Mouse (Mus musculus) liver, adult 2 months (tissue): ENCODE measurements around the gene Pdha1. TPM values are rescaled to one million over a fixed set of nuclear protein-coding genes. Genes with fewer than 3 reads are reported as not detected.

Source experiments
- DNase-seq: peaks from one replicate; pipeline ENCODE4 v3.0.0-alpha.2; 2011; ENCODE audit warnings: low read depth, low spot score; ENCODE audit errors: extremely low read depth
- H3K27ac ChIP-seq: fragments of 200-500 bp; replicated peaks from 2 replicates; pipeline ENCODE4 v1.5.1; 2012; ENCODE audit warnings: low read depth, mild to moderate bottlenecking, control low read depth, inconsistent platforms, low read length; ENCODE audit not compliant: insufficient read depth
- H3K27me3 ChIP-seq: fragments of 200-500 bp; 2 replicates; pipeline ENCODE4 v1.6.1; 2012; ENCODE audit warnings: mild to moderate bottlenecking, moderate library complexity, low read length, inconsistent platforms; ENCODE audit not compliant: control insufficient read depth, insufficient read depth
- H3K36me3 ChIP-seq: fragments of 200-500 bp; 2 replicates; pipeline ENCODE4 v1.6.1; 2012; ENCODE audit warnings: low read length, inconsistent platforms; ENCODE audit not compliant: control insufficient read depth, insufficient read depth
- H3K4me1 ChIP-seq: fragments of 200-500 bp; 2 replicates; pipeline ENCODE4 v1.6.1; 2011; ENCODE audit warnings: low read length; ENCODE audit not compliant: control insufficient read depth, insufficient read depth
- H3K4me3 ChIP-seq: fragments of 200-500 bp; 2 replicates; pipeline ENCODE4 v1.5.1; 2011; ENCODE audit warnings: low read depth, mild to moderate bottlenecking, control low read depth, low read length, moderate library complexity; ENCODE audit not compliant: insufficient read depth
- H3K79me2 ChIP-seq: fragments of 200-500 bp; 2 replicates; pipeline ENCODE4 v1.6.1; 2012; ENCODE audit warnings: inconsistent platforms, mild to moderate bottlenecking, low read length, moderate library complexity; ENCODE audit not compliant: control insufficient read depth, insufficient read depth
- H3K9ac ChIP-seq: fragments of 200-500 bp; 2 replicates; pipeline ENCODE4 v1.6.1; 2012; ENCODE audit warnings: low read depth, mild to moderate bottlenecking, control low read depth, inconsistent platforms, low read length
- CTCF ChIP-seq: fragments of 200-500 bp; IDR thresholded peaks from 2 replicates; pipeline ENCODE4 v1.5.1; 2011; ENCODE audit warnings: low read depth, low read length, control low read depth
- POLR2A ChIP-seq: fragments of 200-500 bp; IDR thresholded peaks from 2 replicates; pipeline ENCODE4 v1.6.1; 2011; ENCODE audit warnings: low read length, control low read depth; ENCODE audit not compliant: insufficient read depth; ENCODE audit errors: extremely low read depth
- WGBS: fragments of 180-500 bp; shearing (Covaris S2); methylation state at CpG from one replicate; pipeline ENCODE4 v1.1.7; 2018; 5-methylcytosine and 5-hydroxymethylcytosine counted together
- polyA plus RNA-seq: library from polyadenylated mRNA; depleted of rRNA; stranded (reverse); fragments of >200 nt; gene quantifications from 2 replicates; pipeline ENCODE4 v1.2.3, GENCODE M21; 2012
- total RNA-seq: library from RNA; depleted of rRNA; stranded (reverse); fragments of >200 nt; gene quantifications from 2 replicates; pipeline ENCODE4 v1.2.3, GENCODE M21; 2014

The Pdha1 gene
- total and polyA plus RNA-seq, 2 experiments = 41.7 to 139 TPM

GRCm38 (mm10) chrX:160135719-160136118, 2.5 kb downstream of the Pdha1 start:
- H3K79me2 ChIP-seq = peaks cover 2% of the 10 kb centered on the region; the same call in 1 of the 2 replicates
- 24% methylated on average over 6 of the region's 6 CpGs for WGBS
- no peak overlapping the region for H3K4me3 ChIP-seq
- TF ChIP-seq POLR2A (no peak), CTCF (no peak)
- no peaks in the 10 kb centered on the region for H3K27me3 ChIP-seq
- DNase-seq = peak; percentile 20
- peaks cover 3% of the 10 kb centered on the region; the same call in 1 of the 2 replicates for H3K36me3 ChIP-seq
- H3K4me1 ChIP-seq = peaks cover 11% of the 10 kb centered on the region; the same call in 1 of the 2 replicates
- H3K27ac ChIP-seq = no peak overlapping the region
- H3K9ac ChIP-seq = no peak overlapping the region

DNA sequence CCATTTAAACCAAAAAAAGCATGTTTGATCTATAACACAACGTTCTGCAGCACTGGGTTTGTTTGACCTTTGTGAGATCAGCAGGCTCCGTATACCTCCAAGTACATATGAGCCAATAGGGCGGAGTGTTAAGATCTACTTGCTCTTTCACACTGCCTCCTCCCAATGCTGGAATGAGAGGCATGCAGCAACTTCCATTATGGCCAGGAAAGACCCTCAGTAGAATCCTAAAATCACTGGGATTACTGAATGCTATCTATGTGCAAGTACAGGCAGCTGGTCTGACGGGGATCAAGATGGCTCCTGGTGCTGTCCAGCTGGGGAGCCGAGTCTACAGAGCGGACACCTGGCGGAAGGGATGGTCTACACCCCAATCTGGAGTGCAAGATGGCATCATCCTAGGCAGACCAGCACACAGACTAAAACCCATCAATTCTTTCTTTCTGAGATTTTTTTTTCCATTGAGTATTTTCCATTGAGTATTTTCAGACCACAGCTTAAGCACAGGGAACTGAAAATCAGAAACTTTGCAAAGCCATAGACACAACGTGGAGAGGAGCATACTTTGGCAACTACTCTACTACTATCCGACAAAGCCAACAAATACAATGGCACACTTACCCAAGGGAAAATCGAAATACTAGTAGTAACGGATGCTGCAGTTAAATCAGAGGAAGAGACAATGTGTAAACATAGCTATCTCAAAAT, 3.9 kb downstream of the Pdha1 start:
- no peak overlapping the region for H3K27ac ChIP-seq
- no peaks in the 10 kb centered on the region for H3K27me3 ChIP-seq
- H3K4me3 ChIP-seq = no peak overlapping the region
- no peak for TF ChIP-seq CTCF
- TF ChIP-seq POLR2A = no peak
- WGBS = 55% methylated on average over 11 of the region's 11 CpGs
- peaks cover 11% of the 10 kb centered on the region; the same call in 1 of the 2 replicates for H3K4me1 ChIP-seq
- no peak overlapping the region for H3K9ac ChIP-seq
- peak; percentile 70 for DNase-seq
- peaks cover 13% of the 10 kb centered on the region for H3K36me3 ChIP-seq
- peaks cover 2% of the 10 kb centered on the region; the same call in 1 of the 2 replicates for H3K79me2 ChIP-seq

- Histone ChIP-seq H3K27ac (no peak overlapping the region), H3K79me2 (no peaks in the 10 kb centered on the region), H3K27me3 (no peaks in the 10 kb centered on the region), H3K4me1 (no peaks in the 10 kb centered on the region), H3K9ac (no peak overlapping the region), H3K4me3 (no peak overlapping the region), H3K36me3 (peaks cover 4% of the 10 kb centered on the region; the same call in 1 of the 2 replicates)
- DNase-seq = peak; percentile 32
- TF ChIP-seq POLR2A (no peak), CTCF (peak; percentile 69)
- whole genome bisulfite sequencing = 54% methylated on average over 3 of the region's 3 CpGs
Measured at GRCm38 (mm10) chrX:160116658-160117057, 21.6 kb downstream of the Pdha1 start.

DNA sequence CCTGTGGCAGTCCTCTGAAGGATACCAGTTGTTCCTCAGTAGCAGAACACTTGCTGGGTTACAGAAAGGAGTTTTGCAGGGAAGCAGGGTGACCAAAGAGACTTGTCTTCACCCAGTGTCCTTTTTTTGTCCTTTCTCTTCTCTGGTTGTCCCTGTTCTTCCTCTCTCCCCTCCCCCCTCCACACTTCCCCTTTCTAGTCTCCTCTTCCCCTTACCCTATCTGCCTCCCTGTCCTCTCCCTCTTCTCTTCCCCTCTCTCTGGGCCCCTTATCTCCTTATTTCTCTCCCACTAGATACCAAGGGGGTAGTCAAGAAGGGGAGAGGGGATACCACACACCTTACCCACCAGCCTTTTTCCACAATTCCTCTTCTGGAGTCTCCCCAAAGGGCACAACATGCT, 22.1 kb downstream of the Pdha1 start:
- DNase-seq = no peak
- H3K27me3 ChIP-seq = no peaks in the 10 kb centered on the region
- peaks cover 2% of the 10 kb centered on the region; the same call in 1 of the 2 replicates for H3K36me3 ChIP-seq
- H3K4me3 ChIP-seq = no peak overlapping the region
- no peaks in the 10 kb centered on the region for H3K79me2 ChIP-seq
- no peak overlapping the region for H3K27ac ChIP-seq
- H3K4me1 ChIP-seq = no peaks in the 10 kb centered on the region
- no peak overlapping the region for H3K9ac ChIP-seq
- TF ChIP-seq POLR2A = no peak
- TF ChIP-seq CTCF = no peak

- no peaks in the 10 kb centered on the region; the same call in 1 of the 2 replicates for H3K36me3 ChIP-seq
- H3K4me1 ChIP-seq = no peaks in the 10 kb centered on the region
- no peak for DNase-seq
- no peaks in the 10 kb centered on the region for H3K27me3 ChIP-seq
- no peak for TF ChIP-seq CTCF
- TF ChIP-seq POLR2A = no peak
- WGBS = 95% methylated on average over 1 of the region's 1 CpGs
- H3K27ac ChIP-seq = no peak overlapping the region
- no peak overlapping the region for H3K9ac ChIP-seq
- H3K4me3 ChIP-seq = no peak overlapping the region
- H3K79me2 ChIP-seq = no peaks in the 10 kb centered on the region
Measured at GRCm38 (mm10) chrX:160113777-160114176, 24.4 kb downstream of the Pdha1 start.

- 80% methylated on average over 4 of the region's 4 CpGs for WGBS
- TF ChIP-seq POLR2A (no peak), CTCF (no peak)
- H3K27me3 ChIP-seq = no peaks in the 10 kb centered on the region
Measured at GRCm38 (mm10) chrX:160107817-160108216, 30.4 kb downstream of the Pdha1 start.

More at GRCm38 (mm10) chrX:160107817-160108216, 30.4 kb downstream of the Pdha1 start:
- Histone ChIP-seq H3K36me3 (no peaks in the 10 kb centered on the region), H3K9ac (no peak overlapping the region), H3K4me3 (no peak overlapping the region), H3K4me1 (no peaks in the 10 kb centered on the region), H3K27ac (no peak overlapping the region), H3K79me2 (no peaks in the 10 kb centered on the region)
- no peak for DNase-seq
